Mouse (Mus musculus) T-cell, adult 66 days (primary cell): Measurements from ENCODE around the gene Gm9495. TPM values are rescaled to one million over a fixed set of nuclear protein-coding genes. Genes with fewer than 3 reads are reported as not detected.

Experiments used
- total RNA-seq, 2 experiments: library from RNA; stranded (reverse); gene quantifications; 3 replicates in 1 of 2; 4 replicates in 1 of 2; pipeline ENCODE4 v1.2.4; 2023

The Gm9495 gene
- total RNA-seq, result not detected

DNA sequence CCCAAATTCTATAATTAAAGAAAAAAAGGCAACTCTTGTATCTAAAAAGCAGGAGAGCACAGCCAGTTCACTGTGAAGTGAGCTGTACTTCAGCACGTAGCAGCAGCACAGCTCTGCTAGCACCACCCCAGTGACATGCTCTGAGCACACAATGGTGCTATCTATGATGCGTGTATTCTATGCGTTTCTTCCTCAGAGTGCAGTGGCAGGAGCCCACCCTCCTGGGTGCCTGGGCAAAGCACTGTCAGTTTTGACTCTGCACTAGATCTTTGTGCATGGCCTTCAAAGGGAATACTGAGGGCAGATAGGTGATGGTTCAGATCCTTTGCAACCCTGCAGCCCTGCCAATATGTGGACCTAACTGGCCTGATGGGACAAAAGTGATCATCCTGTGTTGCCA is at the start of gene Gm9495:
TSS of gene Gm9495 (minus strand) at position 101 of the 400 bp plus-strand sequence.

Other genes starting within 250 kb of the Gm9495 start
- gene Zfp930, start 244.5 kb downstream of the Gm9495 start, total RNA-seq, result 10 to 100 TPM; 11.2 to 11.6 TPM
- 10 to 100 TPM; 19.8 to 22.6 TPM for gene D130040H23Rik, start 182.5 kb downstream of the Gm9495 start, total RNA-seq
- gene Gm7697, start 69.4 kb upstream of the Gm9495 start, total RNA-seq, result not detected
- 10 to 100 TPM; 53.0 to 60.0 TPM for gene Zfp868, start 172.0 kb upstream of the Gm9495 start, total RNA-seq
- under 1 TPM; 0.50 TPM for gene Zfp964, start 200.9 kb upstream of the Gm9495 start, total RNA-seq